Mouse (Mus musculus) CH12.LX (cell line): Measurements from ENCODE around the gene Dlx2.

ENCODE experiments used
- CTCF ChIP-seq, 2 experiments: IDR thresholded peaks in 1 of 2; conservative IDR thresholded peaks in 1 of 2; 2 replicates each; pipeline ENCODE4 v1.5.1; 2011 to 2012; ENCODE audit warnings: low read depth in 2 of 2, low read length in 2 of 2, improper control_type of control experiment in 1 of 2, inconsistent platforms in 1 of 2, mild to moderate bottlenecking in 1 of 2, moderate library complexity in 1 of 2
- ETS1 ChIP-seq: conservative IDR thresholded peaks from 2 replicates; pipeline ENCODE4 v1.6.1; 2012; ENCODE audit warnings: low read depth, mild to moderate bottlenecking, inconsistent platforms, low read length, improper control_type of control experiment, moderate library complexity
- POLR2A ChIP-seq: IDR thresholded peaks from 2 replicates; pipeline ENCODE4 v1.6.1; 2011; ENCODE audit warnings: low read depth, mild to moderate bottlenecking, improper control_type of control experiment, low read length
- ZMIZ1 ChIP-seq: IDR thresholded peaks from 2 replicates; pipeline ENCODE4 v1.6.1; 2012; ENCODE audit warnings: low read depth, mild to moderate bottlenecking, inconsistent platforms, low read length, improper control_type of control experiment
- ZNF384 ChIP-seq: IDR thresholded peaks from 2 replicates; pipeline ENCODE4 v1.6.1; 2012; ENCODE audit warnings: low read depth, low read length, improper control_type of control experiment, inconsistent platforms

DNA sequence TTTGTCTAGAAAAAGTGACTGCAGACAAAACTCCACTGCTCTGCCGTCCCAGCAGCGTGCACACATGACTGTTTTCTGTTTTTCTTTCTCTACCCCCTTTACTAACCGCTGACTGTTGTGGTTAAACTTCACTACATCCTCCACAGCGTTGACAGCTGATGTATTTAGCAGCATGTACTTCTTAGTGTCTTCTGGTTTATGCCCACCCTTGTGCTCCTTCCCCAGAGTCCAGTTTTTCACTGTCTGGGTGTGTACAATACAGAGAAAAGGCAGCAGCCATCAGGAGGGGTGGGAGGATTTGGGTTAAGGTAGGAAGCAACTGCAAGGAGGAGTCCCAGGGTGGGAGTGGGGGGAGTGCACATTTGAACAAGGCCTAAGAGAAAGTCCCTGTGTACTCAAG is 23.7 kb downstream of the Dlx2 start:
- TF ChIP-seq ZNF384: no peak
- no peak for TF ChIP-seq ETS1
- no peak for TF ChIP-seq POLR2A
- no peak for TF ChIP-seq CTCF (conservative IDR thresholded peaks at IDR 0.05 in 1 of 2, IDR thresholded peaks at IDR 0.05 in 1 of 2; ENCODE audit: low read depth in 2 of 2, low read length in 2 of 2)
- TF ChIP-seq ZMIZ1: no peak
